Mouse (Mus musculus) v-Abl transformed pro-B cells (cell line): ENCODE data around the gene Clcf1.

Source experiments
- in situ Hi-C, 2 experiments: fragments of 400-800 bp; cut with MboI; formaldehyde crosslinking; loops; one replicate each; pipeline ENCODE4 v1.15.1; 2025; ENCODE audit not compliant: unreplicated experiment in 2 of 2

Clcf1 gene

DNA sequence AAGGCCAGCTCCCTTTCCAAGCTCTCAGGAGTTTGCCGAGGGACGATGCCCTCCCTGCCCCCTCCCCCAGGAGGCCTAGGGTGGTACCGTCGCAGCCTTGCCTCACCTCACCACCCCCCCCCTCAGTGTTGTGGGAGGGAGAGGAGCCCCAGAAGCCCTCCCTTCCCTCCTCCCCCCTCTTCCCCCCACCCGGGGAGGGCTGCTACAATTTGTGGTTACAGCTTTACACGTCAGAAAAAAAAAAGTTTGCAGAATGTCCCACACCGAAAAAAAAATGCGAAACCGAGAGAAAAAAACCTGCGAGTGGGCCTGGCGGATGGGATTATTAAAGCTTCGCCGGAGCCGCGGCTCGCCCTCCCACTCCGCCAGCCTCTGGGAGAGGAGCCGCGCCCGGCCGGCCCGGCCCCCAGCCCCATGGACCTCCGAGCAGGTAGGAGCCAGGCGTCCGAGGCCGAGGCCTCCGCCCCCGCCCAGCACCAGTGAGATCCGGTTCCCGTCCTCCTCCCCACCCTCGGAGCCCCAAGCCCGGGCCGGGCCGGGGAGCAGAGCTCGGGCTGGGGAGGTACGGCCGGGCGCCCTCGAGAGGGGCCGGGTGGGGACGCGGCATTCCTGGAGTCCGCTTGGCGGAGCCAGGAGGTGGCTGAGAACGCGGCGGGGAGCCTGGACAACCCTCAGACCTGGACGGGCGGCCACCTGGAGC is at the start of gene Clcf1, which contains the start of gene AC109138.7:
TSS of gene Clcf1 (plus strand) at position 168 of the 700 bp plus-strand sequence.
TSS of gene AC109138.7 (plus strand) at position 287 of the 700 bp plus-strand sequence.
- in situ Hi-C loops, result no loop called here

- in situ Hi-C loops, result loop anchor here (5.0 kb wide), 1 partner anchor 38 kb away; the partner anchor contains the start of gene Rad9a (in 2 of the 2)
These were observed 49.3 kb upstream of the Clcf1 start for GRCm38 (mm10) chr19:4164721-4165120.

DNA sequence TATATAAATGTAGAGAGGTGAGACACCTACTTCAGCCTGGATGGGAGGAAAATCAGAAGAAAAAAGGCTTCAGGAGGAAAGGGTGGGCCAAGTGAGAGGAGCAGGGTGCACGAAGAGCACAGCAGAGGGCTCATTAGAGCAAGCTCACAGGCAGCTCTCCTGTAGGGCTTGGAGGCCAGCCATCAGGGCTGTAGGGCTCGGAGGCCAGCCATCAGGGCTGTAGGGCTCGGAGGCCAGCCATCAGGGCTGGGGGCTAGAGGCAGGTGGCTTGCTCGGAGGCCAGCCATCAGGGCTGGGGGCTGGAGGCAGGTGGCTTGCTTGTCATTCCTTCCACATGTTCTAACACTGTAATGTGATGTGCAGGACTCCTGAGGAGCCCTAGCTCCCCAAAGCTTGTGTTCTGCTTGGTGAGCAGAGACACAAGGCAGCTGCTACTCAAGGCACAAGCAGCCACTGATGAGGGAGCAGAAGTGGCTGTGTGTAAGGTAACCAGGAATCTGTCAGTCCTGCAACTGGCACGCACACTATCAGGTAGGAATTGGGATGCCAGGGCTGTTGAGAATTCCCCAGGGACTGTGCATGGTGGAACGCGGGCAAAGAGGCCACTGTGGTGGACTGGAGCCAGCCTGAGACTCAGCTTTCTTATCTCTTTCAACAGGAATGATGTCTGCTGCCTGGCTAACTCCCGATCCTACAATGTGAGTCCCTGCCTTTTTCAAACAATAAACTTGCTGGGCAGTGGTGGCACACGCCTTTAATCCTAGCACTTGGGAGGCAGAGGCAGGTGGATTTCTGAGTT is 47.2 kb upstream of the Clcf1 start:
- in situ Hi-C loops, result loop anchor here (5.0 kb wide), 1 partner anchor 35 kb away; the partner anchor contains the start of gene Rad9a (in 2 of the 2)

- in situ Hi-C loops, result loop anchor here (5.0 kb wide), 1 partner anchor 33 kb away; the partner anchor contains the start of gene Rad9a (in 2 of the 2)
These were observed 44.7 kb upstream of the Clcf1 start for GRCm38 (mm10) chr19:4169378-4169784.

DNA sequence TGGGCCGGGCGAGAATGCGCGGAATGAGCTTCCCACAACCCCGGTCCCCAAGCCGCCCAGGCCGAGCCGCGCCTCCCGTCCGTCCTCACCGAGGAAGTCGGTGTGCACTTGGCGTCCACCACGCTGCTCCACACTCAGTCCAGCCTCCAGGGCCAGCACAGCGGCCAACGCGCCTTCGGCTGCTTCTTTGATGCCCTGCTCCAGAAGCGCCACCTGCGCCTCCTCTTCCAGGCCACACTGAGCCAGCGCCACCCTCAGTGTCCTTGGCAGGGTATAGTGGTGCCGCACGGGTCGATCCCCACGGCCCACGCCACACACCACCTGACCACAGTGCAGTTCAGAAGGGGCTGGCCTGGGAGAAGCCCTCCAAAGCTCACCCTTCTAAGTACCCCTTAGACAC is 44.2 kb upstream of the Clcf1 start:
- in situ Hi-C loops, result loop anchor here (5.0 kb wide), 1 partner anchor 32 kb away; the partner anchor contains the start of gene Rad9a (in 2 of the 2)

DNA sequence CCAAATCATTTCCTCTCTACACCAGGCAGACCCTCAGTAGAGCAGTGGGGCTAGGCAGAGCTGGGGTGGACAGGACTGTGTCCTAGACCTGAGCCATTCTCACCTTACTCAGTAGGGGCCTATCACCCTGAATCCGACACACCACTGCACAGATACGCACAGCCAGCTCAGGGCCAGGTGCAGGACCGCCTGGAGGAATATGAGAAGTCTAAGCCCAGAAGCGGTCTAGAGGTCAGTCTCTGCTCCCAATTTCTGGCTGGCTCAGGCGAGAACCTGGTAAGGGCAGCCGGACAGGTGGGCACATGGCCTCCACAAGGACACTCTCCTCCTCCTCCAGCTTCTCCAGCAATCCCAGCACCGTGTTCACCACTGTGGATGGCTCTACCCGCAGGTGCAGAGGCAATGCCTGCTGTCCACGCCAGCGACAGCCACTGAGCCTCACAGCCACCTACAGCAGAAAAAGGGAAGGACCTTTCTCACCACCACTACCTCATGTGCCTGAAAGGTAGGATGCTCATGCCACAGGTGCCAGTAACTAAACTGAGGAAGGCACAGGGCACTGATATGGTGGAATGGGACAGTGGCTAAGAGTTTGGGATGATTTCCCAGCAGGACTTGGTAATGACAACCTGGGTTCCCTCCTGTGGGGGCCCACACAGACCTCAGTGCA is 43.2 kb upstream of the Clcf1 start:
- in situ Hi-C loops, result no loop called here

- in situ Hi-C loops, result no loop called here
These were observed 42.4 kb upstream of the Clcf1 start for GRCm38 (mm10) chr19:4171393-4172290.

- in situ Hi-C loops, result no loop called here
These were observed 41.1 kb upstream of the Clcf1 start for GRCm38 (mm10) chr19:4172925-4173324.

DNA sequence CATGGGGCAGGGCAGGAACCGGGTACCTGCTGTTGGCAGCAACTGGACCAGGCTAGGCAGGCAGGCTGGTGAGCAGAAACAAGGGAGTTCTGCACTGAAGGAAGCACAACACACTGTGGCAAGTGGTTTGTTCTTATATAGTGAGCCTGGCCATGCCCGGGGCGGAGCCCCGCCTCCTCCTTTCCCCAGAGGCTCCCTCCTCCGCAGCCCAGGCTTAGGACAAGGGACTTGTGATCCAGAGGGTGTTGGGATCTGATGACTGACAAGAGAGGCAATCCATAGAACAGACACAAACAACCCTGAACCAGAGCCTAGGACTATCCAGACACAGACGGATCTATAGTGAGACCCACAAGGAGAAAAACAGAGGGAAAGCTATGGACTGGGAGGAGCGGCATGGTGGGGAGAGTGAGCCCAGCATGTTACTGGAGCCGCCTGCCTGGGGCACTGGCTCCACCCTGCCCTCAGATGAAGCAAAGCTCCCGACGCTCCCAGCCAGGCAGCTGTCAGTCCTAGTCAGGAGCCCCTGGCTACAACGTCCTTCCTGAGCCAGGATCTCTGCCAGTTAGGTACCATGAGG is 38.6 kb upstream of the Clcf1 start, which contains the start of gene Carns1:
TSS of gene Carns1 (minus strand) at position 112 of the 580 bp plus-strand sequence.
- in situ Hi-C loops, result no loop called here

GRCm38 (mm10) chr19:4180411-4180810 is 33.6 kb upstream of the Clcf1 start:
- in situ Hi-C loops, result no loop called here

- in situ Hi-C loops, result no loop called here
These were observed 32.1 kb upstream of the Clcf1 start for GRCm38 (mm10) chr19:4181892-4182291.

- in situ Hi-C loops, result no loop called here
These were observed 30.3 kb upstream of the Clcf1 start for GRCm38 (mm10) chr19:4183689-4184088.

GRCm38 (mm10) chr19:4184976-4185975 is 28.8 kb upstream of the Clcf1 start:
- in situ Hi-C loops, result no loop called here

GRCm38 (mm10) chr19:4187303-4187702 is 26.7 kb upstream of the Clcf1 start:
- in situ Hi-C loops, result no loop called here

- in situ Hi-C loops, result no loop called here
These were observed 24.9 kb upstream of the Clcf1 start for GRCm38 (mm10) chr19:4189051-4189620.

- in situ Hi-C loops, result no loop called here
These were observed 23.2 kb upstream of the Clcf1 start, which contains the start of gene Tbc1d10c for GRCm38 (mm10) chr19:4190831-4191334. Gene Tbc1d10c (minus strand): TSS chr19:4191284.

DNA sequence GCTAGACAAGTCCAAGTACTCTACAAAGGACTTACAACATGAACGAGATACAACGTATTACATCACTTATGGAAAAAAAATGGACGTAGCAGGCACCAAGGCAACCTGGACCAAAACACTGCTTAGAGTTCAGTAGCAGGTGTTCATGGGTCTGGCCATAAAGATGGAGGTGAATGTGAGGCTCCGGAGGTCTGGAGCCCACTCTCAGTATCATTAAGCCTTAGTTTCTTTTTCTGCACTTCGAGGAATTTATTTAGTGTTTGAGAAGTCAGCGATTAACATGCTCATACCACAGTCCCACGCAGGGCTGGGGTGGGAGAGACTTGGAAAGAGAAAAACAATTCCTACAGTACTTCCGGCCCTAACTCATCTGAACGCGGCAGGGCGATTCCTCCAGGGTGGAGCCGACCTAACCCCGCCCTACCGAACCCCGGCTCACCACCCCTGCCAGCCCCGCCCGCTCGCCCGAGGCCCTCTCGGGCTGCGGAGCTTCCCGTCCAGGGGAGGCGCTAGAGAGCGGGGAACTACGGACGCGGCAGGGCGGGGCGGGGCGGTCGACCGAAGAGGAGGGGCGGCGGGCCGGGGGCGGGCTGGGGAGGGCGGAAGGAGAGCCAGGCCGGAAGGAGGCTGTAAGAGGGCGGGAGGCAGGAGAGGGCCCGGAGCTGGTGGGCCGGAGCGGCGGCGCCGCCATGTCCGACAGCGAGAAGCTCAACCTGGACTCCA is 22.3 kb upstream of the Clcf1 start, which contains the start of gene Ppp1ca:
TSS of gene Ppp1ca (plus strand) at position 538 of the 723 bp plus-strand sequence.
- in situ Hi-C loops, result no loop called here
